Mouse (Mus musculus): ENCODE data around the gene Slc6a11. TPM values are rescaled to one million over a fixed set of nuclear protein-coding genes. Genes with fewer than 3 reads are reported as not detected.

The Slc6a11 gene
- polyA plus RNA-seq, 1 experiment from 2014 or later: not detected

DNA sequence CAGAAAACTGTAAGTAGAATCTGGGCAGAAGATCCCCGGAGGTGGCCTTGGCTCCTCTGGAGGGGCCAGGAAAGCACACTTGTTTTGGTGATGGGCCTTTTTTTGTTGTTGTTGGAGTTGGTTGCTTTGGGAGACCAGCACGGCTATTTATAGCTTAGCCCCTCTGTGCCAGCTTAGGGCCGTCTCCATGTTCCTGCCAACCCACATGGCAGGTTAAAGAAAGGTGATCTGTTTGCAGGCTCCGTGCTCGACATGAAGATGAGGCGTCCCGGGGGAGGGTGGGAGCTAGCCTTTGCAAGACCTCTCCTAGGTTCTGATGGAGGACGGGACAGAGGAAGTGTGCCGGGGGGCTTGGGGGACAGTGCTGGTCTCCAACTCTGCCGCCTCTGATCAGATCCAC is 24.7 kb downstream of the Slc6a11 start:
- Histone ChIP-seq H3K27me3 (ENCODE audit: control insufficient read depth, insufficient read depth, low read length) (no peaks in the 10 kb centered on the region; the same call in 1 of the 2 replicates), H3K27ac (ENCODE audit: low read depth, low read length) (no peak overlapping the region), H3K9ac (ENCODE audit: low read depth, low read length) (no peak overlapping the region), H3K9me3 (replicated peaks; ENCODE audit: control insufficient read depth, low read length) (no peaks in the 10 kb centered on the region), H3K4me3 (ENCODE audit: low read depth, low read length) (no peak overlapping the region), H3K4me2 (no peak overlapping the region), H3K4me1 (ENCODE audit: control insufficient read depth, insufficient read depth, low read length) (no peaks in the 10 kb centered on the region), H3K36me3 (ENCODE audit: control insufficient read depth, insufficient read depth, low read length) (no peaks in the 10 kb centered on the region)
- no peak for ATAC-seq (replicated peaks; ENCODE audit: insufficient number of reproducible peaks, low FRiP score, low TSS enrichment)
- WGBS (ENCODE audit: insufficient replicate concordance): 79% methylated on average over 10 of the region's 10 CpGs

- 82% methylated on average over 7 of the region's 7 CpGs for WGBS (ENCODE audit: insufficient replicate concordance)
- ATAC-seq (replicated peaks; ENCODE audit: insufficient number of reproducible peaks, low FRiP score, low TSS enrichment): no peak
- Histone ChIP-seq H3K4me1 (ENCODE audit: control insufficient read depth, insufficient read depth, low read length) (no peaks in the 10 kb centered on the region), H3K4me2 (no peak overlapping the region), H3K9ac (ENCODE audit: low read depth, low read length) (no peak overlapping the region), H3K4me3 (ENCODE audit: low read depth, low read length) (no peak overlapping the region), H3K36me3 (ENCODE audit: control insufficient read depth, insufficient read depth, low read length) (no peaks in the 10 kb centered on the region), H3K27ac (ENCODE audit: low read depth, low read length) (no peak overlapping the region), H3K9me3 (replicated peaks; ENCODE audit: control insufficient read depth, low read length) (no peaks in the 10 kb centered on the region), H3K27me3 (ENCODE audit: control insufficient read depth, insufficient read depth, low read length) (peaks cover 2% of the 10 kb centered on the region; the same call in 1 of the 2 replicates)
Measured at GRCm38 (mm10) chr6:114158811-114159210, 27.8 kb downstream of the Slc6a11 start.

- H3K36me3 ChIP-seq (ENCODE audit: control insufficient read depth, insufficient read depth, low read length): no peaks in the 10 kb centered on the region
- ATAC-seq (replicated peaks; ENCODE audit: insufficient number of reproducible peaks, low FRiP score, low TSS enrichment): no peak
- no peaks in the 10 kb centered on the region for H3K4me1 ChIP-seq (ENCODE audit: control insufficient read depth, insufficient read depth, low read length)
- H3K9ac ChIP-seq (ENCODE audit: low read depth, low read length): no peak overlapping the region
- 72% methylated on average over 8 of the region's 8 CpGs for WGBS (ENCODE audit: insufficient replicate concordance)
- H3K27me3 ChIP-seq (ENCODE audit: control insufficient read depth, insufficient read depth, low read length): peaks cover 2% of the 10 kb centered on the region; the same call in 1 of the 2 replicates
- H3K4me3 ChIP-seq (ENCODE audit: low read depth, low read length): no peak overlapping the region
- no peak overlapping the region for H3K4me2 ChIP-seq
- H3K27ac ChIP-seq (ENCODE audit: low read depth, low read length): no peak overlapping the region
- no peaks in the 10 kb centered on the region for H3K9me3 ChIP-seq (replicated peaks; ENCODE audit: control insufficient read depth, low read length)
Measured at GRCm38 (mm10) chr6:114160732-114161131, 29.7 kb downstream of the Slc6a11 start.

DNA sequence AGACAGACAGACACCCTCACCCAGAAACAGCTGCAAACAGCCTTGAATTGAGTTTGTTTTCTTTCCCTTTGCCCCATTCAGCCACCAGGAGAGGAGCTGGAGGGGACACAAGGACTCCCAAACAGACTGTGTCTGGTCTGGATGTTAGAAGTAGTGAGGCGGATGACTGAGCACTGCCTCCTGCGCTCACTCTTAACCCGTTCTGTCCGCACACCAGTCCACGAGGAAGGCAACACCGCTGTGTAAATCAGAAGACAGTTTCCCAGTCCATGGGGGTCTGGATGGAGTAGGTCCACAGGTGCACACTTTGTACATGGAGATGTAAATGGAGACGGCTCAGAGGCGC is 43.0 kb downstream of the Slc6a11 start:
- Histone ChIP-seq H3K4me3 (ENCODE audit: low read depth, low read length) (no peak overlapping the region), H3K27ac (ENCODE audit: low read depth, low read length) (no peak overlapping the region), H3K36me3 (ENCODE audit: control insufficient read depth, insufficient read depth, low read length) (no peaks in the 10 kb centered on the region), H3K27me3 (ENCODE audit: control insufficient read depth, insufficient read depth, low read length) (peaks cover 17% of the 10 kb centered on the region), H3K9ac (ENCODE audit: low read depth, low read length) (no peak overlapping the region), H3K4me1 (ENCODE audit: control insufficient read depth, insufficient read depth, low read length) (no peaks in the 10 kb centered on the region), H3K4me2 (no peak overlapping the region), H3K9me3 (replicated peaks; ENCODE audit: control insufficient read depth, low read length) (no peaks in the 10 kb centered on the region)
- 12% methylated on average over 8 of the region's 8 CpGs for WGBS (ENCODE audit: insufficient replicate concordance)
- no peak for ATAC-seq (replicated peaks; ENCODE audit: insufficient number of reproducible peaks, low FRiP score, low TSS enrichment)

DNA sequence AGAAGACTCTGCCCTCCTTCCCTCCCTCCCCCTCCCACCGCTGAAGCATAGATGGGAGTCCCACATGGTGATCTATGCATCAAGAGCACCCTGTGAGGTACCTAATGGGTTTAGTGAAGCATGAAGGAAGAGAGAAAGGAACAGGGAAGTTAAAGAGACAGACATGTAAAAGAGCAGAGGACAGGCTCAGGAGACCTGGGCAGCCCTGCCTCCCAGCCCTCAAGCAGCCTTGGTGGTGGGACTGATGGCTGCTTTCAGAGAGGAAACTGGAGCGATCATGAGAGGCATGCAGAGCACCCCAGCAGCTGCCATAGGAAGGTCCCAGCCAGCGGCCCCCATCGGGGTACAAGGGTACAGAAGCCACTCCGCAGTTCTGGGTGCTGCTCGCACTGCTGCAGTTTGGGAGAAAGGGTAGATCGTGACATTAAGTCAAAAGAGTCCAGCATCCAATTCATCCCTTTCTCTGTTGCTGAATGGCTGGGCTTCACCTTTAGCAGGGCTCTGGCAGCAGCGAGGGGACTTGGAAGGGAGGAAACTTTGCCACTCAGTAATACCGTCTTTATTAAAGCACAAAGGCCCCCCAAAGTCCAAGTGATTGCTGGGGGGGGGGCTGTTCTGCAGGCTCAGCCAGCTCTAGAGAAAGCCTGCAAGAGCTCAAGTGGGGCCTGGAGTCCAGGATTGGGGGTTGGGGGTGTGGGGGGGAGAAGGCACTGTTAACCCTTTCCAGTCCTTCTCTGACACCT is 43.5 kb downstream of the Slc6a11 start:
- no peak for ATAC-seq (replicated peaks; ENCODE audit: insufficient number of reproducible peaks, low FRiP score, low TSS enrichment)
- no peak overlapping the region for H3K4me3 ChIP-seq (ENCODE audit: low read depth, low read length)
- H3K27ac ChIP-seq (ENCODE audit: low read depth, low read length): no peak overlapping the region

DNA sequence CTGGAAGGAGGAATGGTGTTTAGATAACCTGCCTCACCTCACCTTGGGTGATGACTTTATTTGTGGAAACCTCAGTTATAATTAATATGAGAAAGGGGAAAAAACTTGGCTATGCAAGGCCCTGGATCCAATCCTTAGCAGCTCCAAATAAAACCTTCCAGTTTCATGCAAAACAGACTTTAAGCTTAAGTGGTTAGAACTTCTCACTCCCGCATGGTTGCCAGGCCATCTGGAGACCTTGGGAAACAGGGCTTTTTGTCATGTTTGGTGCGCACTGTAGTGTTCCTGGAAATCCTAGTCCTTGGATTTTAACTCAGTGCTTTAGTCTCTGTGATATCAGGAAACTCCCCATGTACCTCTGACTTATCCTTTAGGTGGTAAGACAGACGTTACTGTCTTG is 47.1 kb downstream of the Slc6a11 start:
- WGBS (ENCODE audit: insufficient replicate concordance): 80% methylated on average over 3 of the region's 3 CpGs
- peaks cover 17% of the 10 kb centered on the region for H3K27me3 ChIP-seq (ENCODE audit: control insufficient read depth, insufficient read depth, low read length)
- H3K9me3 ChIP-seq (replicated peaks; ENCODE audit: control insufficient read depth, low read length): no peaks in the 10 kb centered on the region
- no peak overlapping the region for H3K9ac ChIP-seq (ENCODE audit: low read depth, low read length)
- no peaks in the 10 kb centered on the region for H3K36me3 ChIP-seq (ENCODE audit: control insufficient read depth, insufficient read depth, low read length)
- H3K4me3 ChIP-seq (ENCODE audit: low read depth, low read length): no peak overlapping the region
- H3K27ac ChIP-seq (ENCODE audit: low read depth, low read length): no peak overlapping the region
- ATAC-seq (replicated peaks; ENCODE audit: insufficient number of reproducible peaks, low FRiP score, low TSS enrichment): no peak
- no peaks in the 10 kb centered on the region for H3K4me1 ChIP-seq (ENCODE audit: control insufficient read depth, insufficient read depth, low read length)
- no peak overlapping the region for H3K4me2 ChIP-seq

More for the DNA sequence above, 43.5 kb downstream of the Slc6a11 start:
- Histone ChIP-seq H3K9me3 (replicated peaks; ENCODE audit: control insufficient read depth, low read length) (no peaks in the 10 kb centered on the region), H3K36me3 (ENCODE audit: control insufficient read depth, insufficient read depth, low read length) (no peaks in the 10 kb centered on the region), H3K4me2 (no peak overlapping the region), H3K9ac (ENCODE audit: low read depth, low read length) (no peak overlapping the region), H3K4me1 (ENCODE audit: control insufficient read depth, insufficient read depth, low read length) (no peaks in the 10 kb centered on the region), H3K27me3 (ENCODE audit: control insufficient read depth, insufficient read depth, low read length) (peaks cover 17% of the 10 kb centered on the region)
- WGBS (ENCODE audit: insufficient replicate concordance): 12% methylated on average over 9 of the region's 9 CpGs

- no peaks in the 10 kb centered on the region for H3K36me3 ChIP-seq (ENCODE audit: control insufficient read depth, insufficient read depth, low read length)
- WGBS (ENCODE audit: insufficient replicate concordance): 54% methylated on average over 7 of the region's 7 CpGs
- ATAC-seq (replicated peaks; ENCODE audit: insufficient number of reproducible peaks, low FRiP score, low TSS enrichment): no peak
- H3K4me2 ChIP-seq: no peak overlapping the region
- no peaks in the 10 kb centered on the region for H3K9me3 ChIP-seq (replicated peaks; ENCODE audit: control insufficient read depth, low read length)
- no peak overlapping the region for H3K4me3 ChIP-seq (ENCODE audit: low read depth, low read length)
- H3K9ac ChIP-seq (ENCODE audit: low read depth, low read length): no peak overlapping the region
- no peaks in the 10 kb centered on the region for H3K27me3 ChIP-seq (ENCODE audit: control insufficient read depth, insufficient read depth, low read length)
- no peak overlapping the region for H3K27ac ChIP-seq (ENCODE audit: low read depth, low read length)
- H3K4me1 ChIP-seq (ENCODE audit: control insufficient read depth, insufficient read depth, low read length): no peaks in the 10 kb centered on the region
Measured at GRCm38 (mm10) chr6:114182366-114183179, 51.5 kb downstream of the Slc6a11 start.

DNA sequence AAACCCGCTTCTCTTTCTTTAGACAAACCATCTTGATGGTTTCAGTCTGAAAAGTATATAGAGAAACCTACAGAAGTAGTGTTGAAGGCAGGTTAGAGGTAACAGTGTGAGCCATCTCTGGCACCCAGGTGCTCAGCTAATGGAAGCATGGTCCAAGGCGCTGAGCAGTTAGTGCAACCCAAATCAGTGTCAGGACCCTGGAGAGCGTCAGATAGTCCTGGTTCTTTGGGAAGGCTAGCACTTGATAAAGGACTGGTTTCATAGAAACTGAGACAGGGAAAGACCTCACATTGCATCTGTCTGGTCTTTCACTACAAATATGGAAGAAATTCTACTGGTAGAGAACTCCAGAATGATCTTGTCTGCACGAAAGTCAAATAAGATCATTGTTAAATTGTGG is 56.1 kb downstream of the Slc6a11 start:
- H3K27ac ChIP-seq (ENCODE audit: low read depth, low read length): no peak overlapping the region
- no peak overlapping the region for H3K9ac ChIP-seq (ENCODE audit: low read depth, low read length)
- H3K4me2 ChIP-seq: no peak overlapping the region
- no peaks in the 10 kb centered on the region for H3K36me3 ChIP-seq (ENCODE audit: control insufficient read depth, insufficient read depth, low read length)
- H3K4me1 ChIP-seq (ENCODE audit: control insufficient read depth, insufficient read depth, low read length): no peaks in the 10 kb centered on the region
- no peaks in the 10 kb centered on the region for H3K27me3 ChIP-seq (ENCODE audit: control insufficient read depth, insufficient read depth, low read length)
- WGBS (ENCODE audit: insufficient replicate concordance): 46% methylated on average over 4 of the region's 4 CpGs
- no peaks in the 10 kb centered on the region for H3K9me3 ChIP-seq (replicated peaks; ENCODE audit: control insufficient read depth, low read length)
- no peak for ATAC-seq (replicated peaks; ENCODE audit: insufficient number of reproducible peaks, low FRiP score, low TSS enrichment)
- no peak overlapping the region for H3K4me3 ChIP-seq (ENCODE audit: low read depth, low read length)

All from heart, embryonic 11.5 days (tissue).